In genomic region chr8:121359131-121359981, GRCm38 (mm10) we compare ENCODE assay signal across 9 mouse cellular contexts.
DNase-seq lines count a peak whose midpoint lies in the region; ATAC-seq lines count a peak whose summit lies in the region.
"Had no signal": no experiment of that assay in that cellular context is flagged by ENCODE, and none has a peak within 500 bp of the region (broad histone marks: within the 10 kb centered on the region; RNA-seq: fewer than 3 reads in every experiment).

No protein-coding gene starts in this region.

- peaks cover 29 to 30% of the 10 kb centered on the region in 2 experiments for H3K4me1 ChIP-seq in heart, embryonic 14.5 days (ENCODE audit: control insufficient read depth in 2 of 2, insufficient read depth in 2 of 2, low read length in 2 of 2)
- H3K4me1 ChIP-seq in intestine, embryonic 14.5 days (replicated peaks; ENCODE audit: control insufficient read depth, insufficient read depth, low read length) = peaks cover 20% of the 10 kb centered on the region
- H3K4me1 ChIP-seq in midbrain, embryonic 15.5 days = peaks cover 9% of the 10 kb centered on the region

- no peaks in the 10 kb centered on the region for H3K36me3 ChIP-seq in heart, embryonic 14.5 days (ENCODE audit: control insufficient read depth, insufficient read depth, low read length)
- H3K36me3 ChIP-seq in intestine, embryonic 14.5 days (ENCODE audit: control insufficient read depth, insufficient read depth, low read length) = no peaks in the 10 kb centered on the region
- H3K36me3 ChIP-seq in midbrain, embryonic 15.5 days (replicated peaks) = no peaks in the 10 kb centered on the region

- H3K4me2 ChIP-seq in heart, embryonic 14.5 days (ENCODE audit: low read length) = no peak overlapping the region
- H3K4me2 ChIP-seq in intestine, embryonic 14.5 days (ENCODE audit: low read length) = peak overlapping the region; percentile 34
- no peak overlapping the region for H3K4me2 ChIP-seq in midbrain, embryonic 15.5 days

- WGBS in heart, embryonic 14.5 days = 17% methylated on average over 20 of the region's 20 CpGs
- WGBS in intestine, embryonic 14.5 days = 8% methylated on average over 20 of the region's 20 CpGs
- 22% methylated on average over 20 of the region's 20 CpGs for WGBS in midbrain, embryonic 15.5 days

- H3K4me3 ChIP-seq in heart, embryonic 14.5 days (ENCODE audit: control insufficient read depth in 1 of 2, insufficient read depth in 1 of 2, low read depth in 1 of 2, low read length in 2 of 2) = no peak overlapping the region
- H3K4me3 ChIP-seq in intestine, embryonic 14.5 days (ENCODE audit: low read depth, low read length) = no peak overlapping the region
- H3K4me3 ChIP-seq in midbrain, embryonic 15.5 days = no peak overlapping the region

- no peak for ATAC-seq in heart, embryonic 14.5 days (ENCODE audit: insufficient number of reproducible peaks, insufficient read depth, low FRiP score, low read depth)
- ATAC-seq in intestine, embryonic 14.5 days (replicated peaks; ENCODE audit: low FRiP score, low TSS enrichment, low read depth) = peak; percentile 66
- ATAC-seq in midbrain, embryonic 15.5 days (replicated peaks) = no peak

- peak overlapping the region in 1 of 2 experiments; percentile 12; a peak in 1 of 4 replicates for H3K27ac ChIP-seq in heart, embryonic 14.5 days (replicated peaks in 1 of 2; ENCODE audit: control insufficient read depth in 1 of 2, insufficient read depth in 1 of 2, low read depth in 2 of 2, low read length in 2 of 2)
- H3K27ac ChIP-seq in intestine, embryonic 14.5 days (ENCODE audit: low read depth) = peak overlapping the region; percentile 62
- 0 out of 2 replicates have a peak overlapping the region, but pooled peaks have one; percentile 11 for H3K27ac ChIP-seq in midbrain, embryonic 15.5 days

- H3K9me3 ChIP-seq in heart, embryonic 14.5 days (ENCODE audit: control insufficient read depth, low read length) = no peaks in the 10 kb centered on the region
- peaks cover 5% of the 10 kb centered on the region; the same call in 1 of the 2 replicates for H3K9me3 ChIP-seq in intestine, embryonic 14.5 days (ENCODE audit: control insufficient read depth, low read length)
- H3K9me3 ChIP-seq in midbrain, embryonic 15.5 days = no peaks in the 10 kb centered on the region

- intact Hi-C loops in heart, postnatal 36 days (cut with DNase I) = no loop called here

- no peak for DNase-seq in heart, postnatal 36 days
- DNase-seq in embryo, embryonic 11 days = peak; percentile 73
- peak; percentile 79 for DNase-seq in intestine, embryonic 14.5 days (ENCODE audit: low spot score)
- no peak for DNase-seq in spleen, adult 12 weeks (ENCODE audit: low spot score)
- no peak for DNase-seq in T-cell, adult 2 months (ENCODE audit: low spot score)
- DNase-seq in gastrocnemius, adult 18-20 months (ENCODE audit: low spot score) = no peak
- DNase-seq: cerebellum, postnatal 25 days had no signal

- no peaks in the 10 kb centered on the region for H3K27me3 ChIP-seq in heart, embryonic 14.5 days (ENCODE audit: control insufficient read depth, insufficient read depth, low read length)
- peaks cover 33% of the 10 kb centered on the region for H3K27me3 ChIP-seq in intestine, embryonic 14.5 days (replicated peaks; ENCODE audit: control insufficient read depth, insufficient read depth, low read length)
- H3K27me3 ChIP-seq in midbrain, embryonic 15.5 days (replicated peaks) = no peaks in the 10 kb centered on the region

- H3K9ac ChIP-seq in heart, embryonic 14.5 days (ENCODE audit: low read length) = peak overlapping the region; percentile 31
- H3K9ac ChIP-seq in intestine, embryonic 14.5 days (ENCODE audit: low read length) = no peak overlapping the region
- no peak overlapping the region for H3K9ac ChIP-seq in midbrain, embryonic 15.5 days

Comparison
In these comparisons a context has a peak if more than half of its experiments do, and no peak if none do; other contexts are left out.
1. DNase-seq: peak in embryo, embryonic 11 days (single experiment) and intestine, embryonic 14.5 days (single experiment); none in heart, postnatal 36 days (0 of 2), spleen, adult 12 weeks (single experiment), T-cell, adult 2 months (single experiment) and gastrocnemius, adult 18-20 months (single experiment).